Mouse (Mus musculus) CH12.LX (cell line): ENCODE measurements around the gene Zfp618. TPM values are rescaled to one million over a fixed set of nuclear protein-coding genes. Genes with fewer than 3 reads are reported as not detected.

ENCODE experiments used
- DNase-seq: peaks from one replicate; pipeline ENCODE4 v3.0.0-alpha.2; 2013; ENCODE audit errors: extremely low read depth
- H3K27ac ChIP-seq: 2 replicates; pipeline ENCODE4 v1.5.1; 2012; ENCODE audit warnings: low read depth, mild to moderate bottlenecking, control low read depth, moderate library complexity; ENCODE audit not compliant: insufficient read depth
- H3K27me3 ChIP-seq: replicated peaks from 2 replicates; pipeline ENCODE3; 2012; ENCODE audit warnings: inconsistent platforms
- H3K36me3 ChIP-seq, 2 experiments: replicated peaks in 1 of 2; 2 replicates each; pipeline versions ENCODE3 to v1.6.1; 2012; ENCODE audit warnings: inconsistent platforms in 1 of 2, low read length in 1 of 2, mild to moderate bottlenecking in 1 of 2, mixed read lengths in 1 of 2, moderate library complexity in 1 of 2; ENCODE audit not compliant: control insufficient read depth in 1 of 2, insufficient read depth in 1 of 2
- H3K4me1 ChIP-seq, 2 experiments: 2 replicates each; pipeline ENCODE4 v1.6.1; 2012; ENCODE audit warnings: inconsistent platforms in 1 of 2, moderate library complexity in 1 of 2; ENCODE audit not compliant: insufficient read depth in 2 of 2, control insufficient read depth in 1 of 2
- H3K4me2 ChIP-seq: 2 replicates; pipeline ENCODE4 v1.6.1; 2012; ENCODE audit warnings: low read depth, mild to moderate bottlenecking, control low read depth; ENCODE audit not compliant: poor library complexity, insufficient read depth, severe bottlenecking
- H3K4me3 ChIP-seq, 3 experiments: fragments of 150-350 bp in 1 of 3; sonication (generic) in 1 of 3; replicated peaks in 1 of 3; 2 replicates each; pipeline versions ENCODE3 to v1.5.1; 2011 to 2012; ENCODE audit warnings: low read depth in 2 of 3, low read length in 2 of 3, mild to moderate bottlenecking in 2 of 3, moderate library complexity in 2 of 3, control low read depth in 1 of 3, improper control_type of control experiment in 1 of 3, inconsistent platforms in 1 of 3, mixed read lengths in 1 of 3; ENCODE audit not compliant: poor library complexity in 1 of 3
- H3K79me2 ChIP-seq: replicated peaks from 2 replicates; pipeline ENCODE4 v1.6.1; 2012; ENCODE audit warnings: mild to moderate bottlenecking, moderate library complexity; ENCODE audit not compliant: control insufficient read depth, poor library complexity, insufficient read depth, severe bottlenecking; ENCODE audit errors: extremely low read depth
- H3K9ac ChIP-seq: 2 replicates; pipeline ENCODE4 v1.6.1; 2012; ENCODE audit warnings: low read depth, mild to moderate bottlenecking, control low read depth, moderate library complexity; ENCODE audit not compliant: insufficient read depth
- H3K9me3 ChIP-seq: replicated peaks from 2 replicates; pipeline ENCODE3; 2012; ENCODE audit warnings: low read length, inconsistent platforms, mixed read lengths
- BHLHE40 ChIP-seq: IDR thresholded peaks from 2 replicates; pipeline ENCODE4 v1.6.1; 2011; ENCODE audit warnings: mild to moderate bottlenecking, low read depth, low read length, improper control_type of control experiment
- CHD1 ChIP-seq: IDR thresholded peaks from 2 replicates; pipeline ENCODE4 v1.6.1; 2012; ENCODE audit warnings: low read depth, low read length, improper control_type of control experiment, inconsistent platforms
- CTCF ChIP-seq, 2 experiments: IDR thresholded peaks in 1 of 2; conservative IDR thresholded peaks in 1 of 2; 2 replicates each; pipeline ENCODE4 v1.5.1; 2011 to 2012; ENCODE audit warnings: low read depth in 2 of 2, low read length in 2 of 2, improper control_type of control experiment in 1 of 2, inconsistent platforms in 1 of 2, mild to moderate bottlenecking in 1 of 2, moderate library complexity in 1 of 2
- E2F4 ChIP-seq: IDR thresholded peaks from 2 replicates; pipeline ENCODE4 v1.6.1; 2011; ENCODE audit warnings: low read depth, low read length, improper control_type of control experiment; ENCODE audit not compliant: insufficient replicate concordance
- ELF1 ChIP-seq: IDR thresholded peaks from 2 replicates; pipeline ENCODE4 v1.6.1; 2014; ENCODE audit warnings: low read depth, mild to moderate bottlenecking, inconsistent platforms, low read length, improper control_type of control experiment
- EP300 ChIP-seq: IDR thresholded peaks from 2 replicates; pipeline ENCODE4 v1.6.1; 2011; ENCODE audit warnings: low read length, improper control_type of control experiment
- GABPA ChIP-seq: IDR thresholded peaks from 2 replicates; pipeline ENCODE4 v1.6.1; 2012; ENCODE audit warnings: low read depth, low read length, improper control_type of control experiment, inconsistent platforms; ENCODE audit not compliant: insufficient replicate concordance
- JUN ChIP-seq: IDR thresholded peaks from 2 replicates; pipeline ENCODE4 v1.6.1; 2011; ENCODE audit warnings: low read depth, mild to moderate bottlenecking, low read length, improper control_type of control experiment, moderate library complexity; ENCODE audit not compliant: insufficient read depth
- MAZ ChIP-seq: IDR thresholded peaks from 2 replicates; pipeline ENCODE4 v1.6.1; 2012; ENCODE audit warnings: low read depth, mild to moderate bottlenecking, inconsistent platforms, low read length, improper control_type of control experiment, moderate library complexity
- NELFE ChIP-seq: IDR thresholded peaks from 2 replicates; pipeline ENCODE4 v1.6.1; 2011; ENCODE audit warnings: low read depth, low read length, improper control_type of control experiment
- NRF1 ChIP-seq: IDR thresholded peaks from 2 replicates; pipeline ENCODE4 v1.6.1; 2014; ENCODE audit warnings: low read depth, mild to moderate bottlenecking, inconsistent platforms, low read length, improper control_type of control experiment, moderate library complexity
- POLR2A ChIP-seq: IDR thresholded peaks from 2 replicates; pipeline ENCODE4 v1.6.1; 2011; ENCODE audit warnings: low read depth, mild to moderate bottlenecking, improper control_type of control experiment, low read length
- RAD21 ChIP-seq: IDR thresholded peaks from 2 replicates; pipeline ENCODE4 v1.6.1; 2011; ENCODE audit warnings: low read depth, mild to moderate bottlenecking, low read length, improper control_type of control experiment, moderate library complexity
- SIN3A ChIP-seq: IDR thresholded peaks from 2 replicates; pipeline ENCODE4 v1.6.1; 2012; ENCODE audit warnings: low read length, improper control_type of control experiment, inconsistent platforms
- SMC3 ChIP-seq: IDR thresholded peaks from 2 replicates; pipeline ENCODE4 v1.6.1; 2011; ENCODE audit warnings: low read depth, low read length, improper control_type of control experiment
- TBP ChIP-seq: conservative IDR thresholded peaks from 2 replicates; pipeline ENCODE4 v1.6.1; 2011; ENCODE audit warnings: low read depth, low read length, improper control_type of control experiment
- TCF12 ChIP-seq: IDR thresholded peaks from 2 replicates; pipeline ENCODE4 v1.6.1; 2014; ENCODE audit warnings: low read depth, mild to moderate bottlenecking, inconsistent platforms, low read length, improper control_type of control experiment
- UBTF ChIP-seq: IDR thresholded peaks from 2 replicates; pipeline ENCODE4 v1.6.1; 2012; ENCODE audit warnings: low read depth, mild to moderate bottlenecking, inconsistent platforms, low read length, improper control_type of control experiment, moderate library complexity
- USF1 ChIP-seq: IDR thresholded peaks from 2 replicates; pipeline ENCODE4 v1.6.1; 2014; ENCODE audit warnings: low read depth, mild to moderate bottlenecking, inconsistent platforms, low read length, improper control_type of control experiment
- USF2 ChIP-seq: conservative IDR thresholded peaks from 2 replicates; pipeline ENCODE4 v1.6.1; 2011; ENCODE audit warnings: low read depth, low read length, improper control_type of control experiment
- ZMIZ1 ChIP-seq: IDR thresholded peaks from 2 replicates; pipeline ENCODE4 v1.6.1; 2012; ENCODE audit warnings: low read depth, mild to moderate bottlenecking, inconsistent platforms, low read length, improper control_type of control experiment
- dilution Hi-C: fragments of 300-500 bp; cut with MboI; formaldehyde crosslinking; loops from 2 replicates; pipeline ENCODE4 v1.14.3; 2020; ENCODE audit warnings: low sequenced_read_pairs; ENCODE audit not compliant: extremely low pct_unique_long_range_greater_than_20kb, extremely low pct_ligation_motif_present
- in situ Hi-C: fragments of 300-500 bp; cut with MboI; formaldehyde crosslinking; loops from 3 replicates; pipeline ENCODE4 v1.14.3; 2019; ENCODE audit warnings: low sequenced_read_pairs, low pct_ligation_motif_present, low pct_unique_long_range_greater_than_20kb, mixed read lengths
- polyA plus RNA-seq: library from polyadenylated mRNA; unstranded; fragments of >175 nt; gene quantifications from 2 replicates; pipeline ENCODE4 v1.2.1, GENCODE M21; 2012; ENCODE audit warnings: low read depth; ENCODE audit not compliant: insufficient read length
- total RNA-seq, 2 experiments: library from RNA; depleted of rRNA; stranded (reverse); fragments of 300-350 nt in 1 of 2; fragments of >200 nt in 1 of 2; gene quantifications; 2 replicates each; pipeline ENCODE4 v1.2.3; 2012 to 2014

Zfp618 gene
- total and polyA plus RNA-seq, 3 experiments: not detected

GRCm38 (mm10) chr4:63181556-63181955 is 216.2 kb downstream of the Zfp618 start:
- no peaks in the 10 kb centered on the region for H3K9me3 ChIP-seq
- no peak overlapping the region for H3K27ac ChIP-seq
- TF ChIP-seq POLR2A (no peak), GABPA (no peak), NRF1 (no peak), RAD21 (peak; percentile 74), EP300 (no peak), MAZ (no peak), E2F4 (no peak), CTCF (conservative IDR thresholded peaks at IDR 0.05 in 1 of 2, IDR thresholded peaks at IDR 0.05 in 1 of 2; ENCODE audit: low read depth in 2 of 2, low read length in 2 of 2) (peak in 1 of 2 experiments; percentile 77; a peak in 2 of 4 replicates), ELF1 (no peak), SMC3 (peak; percentile 57), TCF12 (no peak), BHLHE40 (no peak), NELFE (0 out of 2 replicates have a peak, but pooled peaks have one; percentile 13)
- H3K27me3 ChIP-seq: peaks cover 85% of the 10 kb centered on the region
- no peak overlapping the region for H3K9ac ChIP-seq
- no peaks in the 10 kb centered on the region for H3K36me3 ChIP-seq
- in situ Hi-C loops (no loop called here), dilution Hi-C loops (no loop called here)
- H3K4me3 ChIP-seq: no peak overlapping the region
- H3K79me2 ChIP-seq: no peaks in the 10 kb centered on the region
- H3K4me2 ChIP-seq: no peak overlapping the region
- DNase-seq: peak; percentile 23
- peaks cover 0 to 5% of the 10 kb centered on the region in 2 experiments; a peak in 1 of 4 replicates for H3K4me1 ChIP-seq

DNA sequence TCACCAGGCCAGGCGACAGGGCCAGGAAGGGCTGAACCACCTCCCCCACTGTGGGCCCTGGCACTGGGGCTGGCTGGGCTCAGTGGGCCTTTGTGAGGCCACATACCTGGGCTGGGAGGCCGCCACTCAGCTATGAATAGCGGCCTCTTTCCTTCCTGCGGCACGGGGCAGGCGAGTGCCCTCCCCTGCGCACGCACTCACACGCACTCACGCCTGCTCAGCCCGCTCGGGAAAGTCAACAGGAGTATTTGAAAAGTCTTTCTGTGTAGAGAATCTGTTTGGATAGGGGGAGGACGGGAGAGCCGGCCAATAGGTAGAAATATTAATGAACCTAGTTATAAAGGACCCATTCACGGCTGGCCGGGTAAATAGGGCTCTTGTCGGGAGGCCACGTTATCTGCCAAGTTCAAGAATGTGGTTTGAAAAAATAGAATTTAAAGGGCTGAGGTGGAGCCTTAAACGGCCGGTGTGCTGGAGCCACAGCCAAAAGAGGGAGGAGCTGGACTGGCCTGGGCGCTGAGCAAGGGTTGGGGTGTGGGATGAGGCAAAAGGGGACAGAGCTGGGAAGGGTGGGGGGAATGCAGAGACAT is 221.0 kb downstream of the Zfp618 start:
- dilution Hi-C loops: no loop called here
- H3K4me3 ChIP-seq: no peak overlapping the region
- H3K9me3 ChIP-seq: no peaks in the 10 kb centered on the region
- no peak for DNase-seq
- peaks cover 94% of the 10 kb centered on the region for H3K27me3 ChIP-seq
- no peaks in the 10 kb centered on the region for H3K36me3 ChIP-seq
- H3K79me2 ChIP-seq: no peaks in the 10 kb centered on the region
- H3K27ac ChIP-seq: no peak overlapping the region
- H3K9ac ChIP-seq: no peak overlapping the region
- H3K4me2 ChIP-seq: no peak overlapping the region
- in situ Hi-C loops: no loop called here
- TF ChIP-seq EP300 (no peak), SIN3A (no peak), E2F4 (no peak), USF1 (no peak), CHD1 (no peak), CTCF (conservative IDR thresholded peaks at IDR 0.05 in 1 of 2, IDR thresholded peaks at IDR 0.05 in 1 of 2; ENCODE audit: low read depth in 2 of 2, low read length in 2 of 2) (no peak), ZMIZ1 (no peak), UBTF (no peak), JUN (no peak), TBP (no peak), GABPA (no peak), BHLHE40 (no peak), NRF1 (no peak), ELF1 (no peak), NELFE (no peak), USF2 (no peak)
- H3K4me1 ChIP-seq: peaks cover 0 to 5% of the 10 kb centered on the region in 2 experiments; a peak in 1 of 4 replicates

Other genes starting within 250 kb of the Zfp618 start
- gene Ambp, start 189.2 kb downstream of the Zfp618 start, total RNA-seq (2012; rRNA removed): not detected in 2 replicates
- not detected in 2 replicates for gene Ambp, start 189.2 kb downstream of the Zfp618 start, total RNA-seq (2014; rRNA removed)
- gene Ambp, start 189.2 kb downstream of the Zfp618 start, polyA plus RNA-seq: not detected in 2 replicates
- gene Kif12, start 206.6 kb downstream of the Zfp618 start, total RNA-seq (2012; rRNA removed): not detected in 2 replicates
- not detected in 2 replicates for gene Kif12, start 206.6 kb downstream of the Zfp618 start, total RNA-seq (2014; rRNA removed)
- not detected in 2 replicates for gene Kif12, start 206.6 kb downstream of the Zfp618 start, polyA plus RNA-seq
- 0.04 and 0.08 TPM in 2 replicates for gene Col27a1, start 248.4 kb downstream of the Zfp618 start, total RNA-seq (2012; rRNA removed)
- gene Col27a1, start 248.4 kb downstream of the Zfp618 start, total RNA-seq (2014; rRNA removed): 0.05 TPM in 1 of 2 replicates, not detected in the other
- gene Col27a1, start 248.4 kb downstream of the Zfp618 start, polyA plus RNA-seq: not detected in 2 replicates